Mouse (Mus musculus) ovary, postnatal 36 days (tissue): ENCODE data around the gene Fam169b.

Source experiments
- DNase-seq: peaks from one replicate; pipeline ENCODE4 v3.0.0; 2022; ENCODE audit warnings: low spot score, mixed read lengths

The Fam169b gene

DNA sequence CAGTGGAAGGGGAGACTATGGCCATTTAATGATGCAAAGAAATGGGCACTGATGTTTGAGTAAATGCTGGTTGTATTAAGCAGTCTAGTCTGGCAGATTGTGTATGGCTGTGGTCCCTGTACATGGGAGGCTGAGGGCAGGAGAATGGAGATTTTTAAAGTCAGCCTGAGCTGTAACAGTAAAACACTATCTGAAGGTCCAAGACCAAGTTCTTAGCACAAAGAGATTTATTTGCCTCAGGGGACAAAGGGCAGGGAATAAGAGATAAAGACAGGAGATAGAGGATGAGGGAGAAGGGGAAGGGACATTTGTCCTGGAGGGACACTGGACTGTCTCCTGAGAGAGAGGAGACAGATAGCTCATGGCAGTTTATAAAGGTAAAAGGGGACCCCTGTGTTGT, at the start of gene Fam169b:
TSS of gene Fam169b (plus strand) at position 325 of the 400 bp plus-strand sequence.
- no peak for DNase-seq

DNA sequence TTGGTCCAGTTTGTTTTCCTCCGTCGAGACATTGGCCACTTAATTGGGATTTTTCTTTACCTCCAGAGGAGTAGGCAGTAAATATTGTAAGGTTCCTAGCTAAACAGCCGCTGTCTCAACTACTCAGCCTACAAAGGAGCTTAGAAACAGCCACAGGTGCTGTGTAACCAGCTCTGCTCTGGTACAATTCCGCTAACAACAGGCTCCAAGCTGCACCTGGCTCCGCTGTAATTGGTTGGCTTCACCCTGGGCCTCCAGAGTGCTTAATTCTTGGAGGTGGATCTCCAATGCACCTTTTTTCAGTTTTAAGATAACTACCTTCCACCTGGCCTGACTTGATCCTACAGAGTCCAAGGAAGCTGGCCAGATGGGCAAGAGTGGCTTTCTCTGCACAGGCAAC, 49.6 kb upstream of the Fam169b start:
- DNase-seq = no peak

DNA sequence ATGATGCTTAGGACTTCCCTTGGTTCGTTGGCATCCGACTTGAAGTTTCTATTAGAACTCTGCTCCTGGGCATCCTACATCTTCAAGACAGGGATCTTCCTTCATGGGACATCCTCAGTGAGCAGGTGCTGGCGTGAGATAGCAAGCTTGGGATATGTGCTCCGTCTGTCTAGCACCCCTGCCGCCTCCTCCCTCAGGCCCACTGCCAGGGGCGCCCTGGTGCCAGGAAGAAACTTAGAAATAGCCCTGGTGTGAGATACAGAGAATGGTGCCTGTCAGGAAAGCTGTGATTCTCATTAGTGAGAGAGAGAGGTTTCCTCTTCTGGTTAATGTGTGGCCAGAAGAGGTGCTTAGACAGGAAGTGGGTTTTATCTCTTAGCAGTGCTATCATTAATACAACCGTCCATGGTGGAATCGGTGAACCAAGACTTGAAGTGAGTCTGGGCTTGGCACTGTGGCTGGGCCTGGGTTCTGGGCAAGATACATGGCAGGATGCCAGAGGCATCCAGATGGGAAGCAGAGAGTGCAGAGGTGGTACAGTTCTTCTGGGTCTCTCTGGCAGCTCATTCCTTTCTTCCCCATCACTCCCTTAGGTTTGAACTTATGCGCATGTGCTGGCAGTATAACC, 48.1 kb upstream of the Fam169b start:
- DNase-seq = no peak

DNA sequence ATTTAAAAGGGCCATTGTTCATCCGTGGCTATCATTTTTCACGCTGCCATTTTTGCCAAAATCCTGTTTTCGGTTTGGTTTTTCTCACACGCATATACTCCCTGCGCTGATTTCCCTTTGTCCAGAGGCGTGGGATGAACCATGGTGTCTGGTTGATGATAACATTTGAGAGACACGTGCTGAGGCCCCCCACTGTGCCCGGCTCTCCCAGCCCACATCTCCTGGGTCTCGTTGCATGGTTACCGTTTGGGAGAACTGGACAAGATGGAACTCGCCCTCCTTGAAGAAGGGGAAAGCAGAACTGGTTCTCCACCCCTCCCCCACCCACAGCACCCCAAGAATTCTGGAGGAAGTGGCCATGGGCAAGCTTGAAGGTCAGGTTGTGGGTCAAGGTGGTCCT, 46.6 kb upstream of the Fam169b start:
- DNase-seq = no peak

DNA sequence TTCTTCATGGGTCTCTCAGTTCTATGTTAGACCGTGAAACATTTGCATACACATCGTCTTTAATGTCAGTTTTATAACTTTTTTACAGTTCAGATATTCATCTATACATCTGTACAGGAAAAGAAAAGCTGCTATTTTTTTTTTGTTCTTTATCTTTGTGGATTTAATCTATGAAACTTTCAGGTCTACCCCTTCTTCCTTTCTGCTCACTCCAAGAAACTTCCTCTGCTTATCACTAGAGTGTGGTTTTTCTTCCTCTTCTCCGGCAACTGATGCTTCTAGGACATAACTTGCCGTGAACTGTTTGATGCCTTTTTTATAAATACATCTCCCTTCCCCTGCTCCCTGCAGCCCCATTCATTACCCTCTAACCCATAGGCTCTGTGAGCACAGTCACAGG, 46.0 kb upstream of the Fam169b start:
- no peak for DNase-seq

DNA sequence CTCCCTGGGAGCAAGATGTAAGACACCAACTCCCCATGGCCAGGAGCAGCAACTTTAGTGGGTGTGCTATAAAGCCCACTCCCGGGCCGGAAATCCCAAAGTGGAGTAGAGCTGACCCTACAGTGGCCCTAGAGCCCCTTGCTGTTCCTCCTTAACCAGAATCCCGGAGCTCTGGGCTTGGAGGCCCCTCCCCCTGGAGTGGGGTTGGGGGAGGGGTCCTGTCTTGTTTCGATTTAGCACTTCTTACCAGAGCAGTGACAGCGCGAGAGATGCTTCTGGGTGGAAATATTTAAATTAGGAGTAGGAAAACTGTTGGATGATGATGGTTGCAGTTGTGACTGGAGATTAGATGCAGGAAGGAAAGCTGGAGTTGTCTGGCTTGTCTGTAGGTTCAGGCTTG, 45.1 kb upstream of the Fam169b start:
- DNase-seq = no peak

DNA sequence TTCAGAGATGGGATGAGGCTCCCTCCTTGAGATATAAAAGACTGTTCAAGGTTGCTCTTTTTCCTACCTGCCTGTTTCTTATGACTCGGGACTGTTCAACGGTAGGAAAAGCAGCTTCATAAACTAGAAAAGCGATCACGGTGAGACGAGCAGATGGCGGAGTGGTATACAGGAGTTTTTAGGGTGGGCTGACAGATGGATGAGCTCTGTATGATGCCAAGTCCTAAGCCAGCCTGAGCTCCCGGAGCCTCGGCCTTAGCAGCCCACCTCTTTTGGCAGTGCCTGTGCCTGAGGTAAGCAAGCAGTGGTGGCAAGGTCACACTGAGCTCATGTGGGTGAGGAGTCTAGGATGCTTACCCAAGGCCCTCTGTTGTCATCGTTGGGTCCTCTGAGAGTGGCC, 42.8 kb upstream of the Fam169b start:
- DNase-seq = no peak

DNA sequence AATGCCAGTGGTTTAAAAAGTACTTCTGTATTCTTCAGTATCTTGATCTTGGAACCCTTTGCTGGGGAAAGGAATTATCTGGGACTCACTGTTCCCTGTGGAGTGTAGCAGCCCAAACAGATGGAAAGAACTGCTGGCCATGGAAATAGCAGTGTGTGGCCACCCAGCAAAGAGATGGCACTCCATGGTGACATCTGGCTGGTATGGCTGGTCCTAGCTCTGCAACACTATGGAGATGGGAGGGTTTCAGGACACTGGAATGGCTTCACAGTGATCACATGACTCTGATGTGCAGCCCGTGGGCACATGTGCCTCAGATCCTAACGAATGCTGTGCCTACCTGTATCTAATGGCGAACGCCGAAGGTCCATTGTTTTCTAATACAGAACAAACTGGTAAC, 41.1 kb upstream of the Fam169b start:
- no peak for DNase-seq

DNA sequence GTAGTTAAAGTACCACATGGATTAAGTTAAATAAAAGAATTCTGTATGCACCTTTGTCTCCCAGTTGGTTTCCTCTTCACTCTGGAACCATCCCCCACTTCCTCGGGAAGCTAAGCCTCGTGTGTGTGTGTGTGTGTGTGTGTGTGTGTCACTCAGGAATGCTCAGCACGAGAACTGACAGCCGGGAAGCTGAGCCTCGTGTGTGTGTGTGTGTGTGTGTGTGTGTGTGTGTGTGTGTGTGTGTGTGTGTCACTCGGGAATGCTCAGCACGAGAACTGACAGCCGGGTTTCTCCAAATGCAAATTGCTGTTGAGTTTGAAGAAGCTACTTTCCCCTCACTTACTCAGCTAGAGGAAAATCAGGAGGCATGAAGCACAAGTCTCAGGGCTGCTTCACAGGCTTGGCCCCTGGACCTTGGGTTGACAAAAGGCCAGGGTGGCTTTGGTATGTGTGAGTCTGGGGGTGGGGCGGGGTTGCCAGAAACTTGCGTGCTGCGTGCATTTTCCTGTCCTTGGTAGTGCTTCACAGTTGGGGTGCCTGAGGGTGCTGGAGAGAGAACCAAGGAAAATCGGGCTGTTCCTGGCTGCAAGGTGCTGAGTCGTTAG, 39.9 kb upstream of the Fam169b start:
- DNase-seq = no peak

DNA sequence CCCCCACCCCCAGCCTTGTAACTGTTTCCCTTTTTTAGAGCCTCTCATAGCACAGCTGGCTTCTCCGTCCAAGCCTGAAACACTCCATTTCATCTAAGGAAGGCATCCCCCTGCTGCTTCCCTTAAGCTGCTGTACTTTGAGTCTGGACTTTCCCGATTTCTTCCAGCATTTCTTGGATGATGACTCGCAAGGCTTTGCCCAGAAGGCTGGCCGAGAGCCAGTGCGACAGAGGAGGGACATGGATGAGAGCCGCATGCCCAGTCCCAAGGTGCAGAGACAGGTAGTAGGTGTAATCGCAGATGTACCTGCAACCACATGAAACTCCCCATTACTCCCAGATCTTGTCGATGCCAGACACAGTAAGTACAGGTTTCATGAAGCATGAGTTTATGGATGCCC, 36.8 kb upstream of the Fam169b start:
- DNase-seq = no peak

DNA sequence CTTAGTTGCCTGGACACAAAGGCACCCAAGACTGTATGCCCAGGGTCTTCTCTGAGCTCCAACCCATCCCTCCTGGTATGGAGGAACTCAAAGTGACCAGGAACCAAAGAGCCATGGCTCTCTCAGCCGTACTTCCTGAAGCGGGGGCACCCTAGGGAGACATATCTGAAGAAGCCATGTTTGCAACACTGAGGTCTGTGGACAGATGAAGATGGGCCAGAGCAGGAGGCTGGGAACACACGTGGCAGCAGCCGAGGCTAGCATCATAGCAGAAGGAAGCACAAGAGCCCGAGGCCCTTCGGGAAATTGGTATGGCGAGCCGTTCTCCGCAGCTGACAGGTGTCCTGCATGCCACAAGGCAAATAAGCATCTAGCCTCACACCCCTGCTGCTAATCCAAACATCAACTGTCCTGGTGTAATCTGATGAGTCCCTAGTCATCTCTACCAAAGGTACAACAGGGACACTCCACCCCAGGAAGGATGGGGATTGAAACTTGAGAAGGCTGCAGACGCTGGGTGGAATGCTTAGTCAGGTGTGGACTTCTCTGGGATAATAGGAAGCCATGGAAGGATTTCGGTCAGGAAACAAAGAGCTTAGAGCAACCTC, 34.3 kb upstream of the Fam169b start:
- DNase-seq = no peak

DNA sequence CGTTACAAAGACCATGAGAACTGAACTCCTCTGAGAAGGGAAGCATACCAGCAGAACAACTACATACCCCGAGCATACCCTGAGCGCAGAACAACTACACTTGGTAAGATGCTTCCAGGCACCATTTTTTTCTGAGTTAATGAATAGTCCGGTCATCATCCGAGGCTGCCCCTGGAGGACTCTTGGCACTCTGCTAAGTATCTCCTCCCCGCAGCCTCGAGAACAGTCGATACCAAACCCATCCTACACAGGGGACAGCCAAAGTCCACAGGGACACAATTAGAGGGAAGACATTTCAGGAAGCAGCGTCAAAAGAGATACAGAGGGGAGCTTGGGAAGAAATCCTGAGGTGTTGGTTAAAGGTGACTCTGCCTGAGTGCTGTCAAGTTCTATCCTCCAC, 32.4 kb upstream of the Fam169b start:
- DNase-seq = no peak

DNA sequence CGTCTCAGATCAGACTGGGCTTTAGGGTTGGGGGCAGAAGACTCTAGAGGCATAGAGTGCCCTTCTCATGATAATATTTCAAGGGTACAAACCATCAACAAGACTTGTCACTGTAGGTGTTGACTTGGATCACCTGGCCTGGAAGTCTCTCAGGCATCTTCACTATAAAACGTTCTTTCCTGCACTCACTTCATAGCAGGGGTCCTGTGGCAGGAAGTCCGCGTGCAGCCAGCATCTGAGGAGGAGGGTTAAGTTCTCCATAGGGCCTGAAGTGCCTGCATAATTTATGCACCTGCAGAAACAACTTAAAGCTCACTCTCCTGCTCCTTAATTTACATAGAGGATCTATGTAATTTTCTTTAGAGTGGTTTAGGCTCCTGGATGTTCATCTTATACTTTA, 28.0 kb upstream of the Fam169b start:
- no peak for DNase-seq

DNA sequence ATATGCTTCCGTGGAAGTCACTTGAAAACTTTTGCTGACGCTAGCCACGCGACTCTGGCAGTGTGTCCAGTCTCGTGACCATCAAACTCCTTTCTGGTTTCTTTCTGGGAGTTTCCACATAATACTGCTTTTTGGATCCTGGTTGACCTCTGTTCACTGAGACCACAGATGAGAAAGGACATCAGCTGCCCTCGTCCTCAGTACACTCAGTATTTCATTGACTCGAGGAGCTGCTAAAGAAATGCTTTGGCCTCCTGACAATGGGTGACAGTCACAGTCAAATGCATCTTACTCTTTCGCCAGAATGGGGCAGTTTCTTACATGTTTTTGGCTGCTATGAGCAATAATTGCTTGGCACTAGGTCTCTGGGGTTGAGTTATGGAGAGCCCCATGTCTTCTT, 27.4 kb upstream of the Fam169b start:
- DNase-seq = no peak

DNA sequence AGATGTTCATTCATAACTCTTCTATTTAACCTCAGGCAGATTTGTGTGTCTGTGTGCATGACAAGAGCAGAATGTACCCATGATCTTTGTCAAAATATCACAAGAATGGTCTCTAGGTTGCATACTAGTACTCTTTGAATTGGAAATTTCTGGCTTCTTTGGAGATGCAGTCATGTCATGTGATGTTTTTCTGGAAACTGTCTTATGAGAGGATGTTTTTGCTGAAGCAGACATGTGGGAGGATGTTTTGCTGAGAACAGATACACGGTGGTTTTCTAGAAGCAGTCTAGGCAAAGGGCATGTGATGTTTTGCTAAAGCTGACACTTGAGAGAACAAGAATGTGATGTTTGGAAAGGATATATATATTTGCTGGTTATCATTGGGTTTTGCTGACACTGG, 23.2 kb upstream of the Fam169b start:
- no peak for DNase-seq

DNA sequence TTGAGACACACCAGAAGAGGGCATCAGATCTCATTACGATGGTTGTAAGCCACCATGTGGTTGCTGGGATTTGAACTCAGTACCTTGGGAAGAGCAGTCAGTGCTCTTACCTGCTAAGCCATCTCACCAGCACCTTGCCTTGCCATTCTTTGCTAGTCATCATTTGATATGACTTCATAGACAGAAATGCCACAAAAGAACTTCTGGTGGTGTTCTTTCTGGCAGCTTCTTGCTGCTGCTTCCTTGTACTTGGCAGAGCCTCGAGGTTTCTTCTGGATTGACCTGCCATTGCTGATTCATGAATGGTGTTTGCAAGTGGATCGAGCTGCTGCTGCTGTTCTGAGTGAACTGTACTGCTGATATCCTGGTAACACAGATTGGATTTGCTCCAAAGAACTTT, 22.7 kb upstream of the Fam169b start:
- no peak for DNase-seq

DNA sequence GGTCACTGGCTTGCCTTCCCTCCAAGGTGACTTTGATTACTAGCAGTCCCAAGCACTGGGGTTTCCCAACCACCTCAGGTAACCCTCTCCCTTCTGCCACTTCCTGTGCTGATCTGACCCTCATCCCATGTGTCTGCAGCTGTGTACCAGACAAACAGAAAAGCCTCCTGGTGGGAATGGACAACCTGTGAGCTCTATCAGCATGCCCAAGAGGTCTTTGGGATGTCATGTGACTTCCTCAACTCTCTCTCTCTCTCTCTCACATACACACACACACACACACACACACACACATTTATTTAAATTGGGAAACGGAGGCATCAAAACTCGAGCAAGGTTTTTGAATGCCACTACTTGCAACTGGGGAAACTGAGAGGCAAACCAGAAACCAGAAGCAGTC, 15.9 kb upstream of the Fam169b start:
- DNase-seq = no peak

DNA sequence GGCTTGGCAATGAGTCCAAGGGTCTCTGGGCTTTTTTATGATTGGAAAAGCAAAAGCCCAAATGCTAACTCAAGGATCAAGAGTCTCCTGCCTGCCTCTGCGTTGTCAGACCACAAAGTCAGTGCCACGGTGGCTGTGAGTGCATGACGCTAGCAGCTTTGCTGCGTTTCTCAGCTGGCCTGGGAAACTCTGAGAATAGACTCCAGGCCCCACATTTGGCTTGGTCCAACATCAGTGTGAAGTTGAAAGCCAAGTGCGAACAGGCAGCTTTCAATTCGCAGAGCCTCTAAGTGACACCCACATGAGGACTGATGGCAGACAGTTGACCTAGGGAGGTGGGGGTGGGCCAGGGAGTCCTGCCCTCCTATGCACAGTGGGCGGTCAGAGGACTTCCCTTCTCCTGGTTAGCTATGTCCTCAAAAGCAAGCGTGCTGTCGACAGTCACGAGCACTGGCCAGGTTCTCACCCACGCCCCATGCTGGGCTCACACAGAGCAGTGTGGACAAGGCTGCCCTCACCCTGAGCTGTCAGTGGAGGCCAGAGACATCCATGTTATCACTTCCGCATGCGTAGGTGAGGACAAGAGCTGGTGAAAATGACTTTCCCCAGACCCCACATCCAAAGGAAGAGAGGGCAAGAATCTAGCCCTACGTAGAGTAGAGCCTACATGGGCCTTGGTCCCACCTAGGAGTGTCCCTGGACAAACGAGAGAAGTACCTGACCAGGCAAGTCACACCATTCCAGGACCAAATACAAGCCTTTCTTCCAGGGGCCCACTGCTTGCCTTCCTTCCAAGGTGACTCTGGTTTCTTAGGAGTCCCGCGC, 15.1 kb upstream of the Fam169b start:
- no peak for DNase-seq

DNA sequence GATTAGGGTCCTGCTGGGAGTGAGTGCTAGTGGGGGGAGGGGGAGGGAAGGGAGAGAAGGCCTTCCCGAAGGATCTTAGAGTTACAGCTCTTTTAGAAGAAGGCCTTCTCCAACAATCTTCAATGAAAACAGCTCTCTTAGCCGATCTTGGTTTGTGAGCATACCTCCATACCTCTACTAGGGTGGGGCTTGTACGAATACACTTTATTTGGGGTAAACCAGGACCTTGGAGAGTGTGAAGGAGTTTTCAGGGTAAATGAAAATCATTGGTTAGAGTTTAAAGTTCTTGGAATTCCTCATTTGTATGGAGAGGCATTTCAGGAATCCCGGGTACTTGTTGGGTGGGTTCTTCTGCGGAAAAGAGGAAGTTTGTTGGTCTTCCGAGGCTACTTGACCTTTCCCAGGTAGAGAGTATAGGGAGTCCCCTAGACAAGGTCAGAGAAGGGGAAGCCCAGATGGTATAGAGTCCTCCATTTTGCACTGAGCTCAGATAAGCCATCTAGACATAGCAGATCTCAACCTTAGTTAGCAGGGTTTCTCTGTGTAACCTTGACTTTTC, 14.0 kb upstream of the Fam169b start:
- no peak for DNase-seq

DNA sequence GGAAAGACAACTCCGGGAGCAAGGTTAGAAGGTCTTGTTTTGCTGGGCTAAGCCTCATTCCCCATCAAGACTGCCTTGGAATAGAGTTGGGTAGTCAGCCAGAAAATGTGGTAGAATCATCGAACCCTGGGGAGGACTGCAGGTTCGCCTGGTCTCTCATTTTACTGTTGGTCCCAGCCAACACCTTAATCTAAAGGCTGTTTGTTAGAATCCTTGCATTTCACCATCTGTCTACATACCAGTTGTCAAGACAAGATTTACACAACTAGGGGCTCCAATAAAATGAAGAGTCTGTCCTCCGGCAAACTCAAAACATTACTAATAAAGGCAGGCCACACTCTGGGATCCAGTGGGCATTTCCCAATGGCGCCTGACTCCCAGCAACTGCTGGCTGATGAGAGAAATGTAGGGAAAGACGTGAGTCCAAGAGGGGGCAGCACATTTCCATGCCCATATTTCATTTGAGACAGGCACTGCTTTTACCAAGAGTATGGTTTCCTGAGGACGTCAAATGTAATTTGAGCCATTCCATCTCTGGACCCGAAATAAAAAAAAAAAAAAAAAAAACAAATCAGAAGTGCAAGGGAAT, 10.9 kb upstream of the Fam169b start:
- no peak for DNase-seq

DNA sequence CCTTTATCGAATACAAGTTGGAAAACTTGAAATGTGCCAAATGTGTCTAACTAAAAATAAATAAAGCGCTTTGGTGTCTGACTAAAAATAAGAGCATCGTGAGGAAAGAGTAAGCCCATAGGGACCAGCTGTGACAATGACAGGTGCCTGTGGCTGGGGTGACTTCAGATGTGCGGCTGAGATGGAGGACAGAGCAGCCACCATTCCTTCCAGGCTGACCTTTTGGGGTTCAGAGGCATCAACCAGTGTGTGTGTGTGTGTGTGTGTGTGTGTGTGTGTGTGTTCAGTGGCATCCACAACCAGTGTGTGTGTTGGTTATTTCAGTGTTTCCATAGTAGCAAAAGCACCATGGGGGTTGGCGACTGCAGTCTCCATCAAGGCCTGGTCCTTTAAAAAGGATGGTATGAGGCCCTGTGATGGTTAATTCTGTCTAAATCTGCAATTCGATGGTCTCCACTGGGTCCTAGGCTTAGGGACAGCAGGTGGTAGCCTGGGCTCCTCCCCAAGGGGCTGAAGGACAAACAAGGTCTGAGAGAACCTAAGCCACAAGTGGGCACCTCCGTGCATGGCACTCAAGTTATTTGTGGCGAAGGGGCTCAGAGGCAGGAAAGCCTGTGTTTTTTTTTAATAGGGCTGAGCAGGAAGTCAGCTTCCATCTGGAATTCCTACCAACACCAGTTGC, 10.2 kb upstream of the Fam169b start:
- no peak for DNase-seq

DNA sequence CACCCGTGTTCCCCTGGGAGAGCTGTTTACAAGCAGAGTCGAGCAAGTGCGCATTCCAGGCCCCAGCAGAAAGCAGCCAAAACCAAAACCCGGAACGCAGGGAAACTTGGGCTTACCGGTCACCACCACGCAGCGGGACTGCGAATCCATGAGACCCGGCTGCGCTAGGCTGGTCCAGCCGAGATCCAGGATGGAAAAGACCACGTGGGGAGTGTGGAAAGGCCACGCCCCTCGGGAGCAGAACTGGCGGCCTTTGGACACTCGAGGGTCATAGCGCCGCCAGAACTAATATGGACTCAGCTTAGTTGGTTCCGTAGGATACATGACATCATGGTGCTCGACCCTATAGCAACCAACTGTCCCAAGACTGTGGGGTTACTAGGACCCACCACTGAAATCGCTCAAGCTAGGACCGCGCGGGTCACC, 9.6 kb upstream of the Fam169b start, which contains the start of gene Pgpep1l:
TSS of gene Pgpep1l (minus strand) at position 206 of the 426 bp plus-strand sequence.
- peak; percentile 37 for DNase-seq
